Mouse (Mus musculus): Measurements from ENCODE around the gene Qrich2. TPM values are rescaled to one million over a fixed set of nuclear protein-coding genes. Genes with fewer than 3 reads are reported as not detected.
"Not testable (repeated sequence)": the region's sequence is repeated elsewhere in the genome, so short reads cannot be mapped to it uniquely, and the experiment has no call there.

Gene Qrich2
- polyA plus RNA-seq, 1 experiment from 2014 or later = 0.30 TPM

DNA sequence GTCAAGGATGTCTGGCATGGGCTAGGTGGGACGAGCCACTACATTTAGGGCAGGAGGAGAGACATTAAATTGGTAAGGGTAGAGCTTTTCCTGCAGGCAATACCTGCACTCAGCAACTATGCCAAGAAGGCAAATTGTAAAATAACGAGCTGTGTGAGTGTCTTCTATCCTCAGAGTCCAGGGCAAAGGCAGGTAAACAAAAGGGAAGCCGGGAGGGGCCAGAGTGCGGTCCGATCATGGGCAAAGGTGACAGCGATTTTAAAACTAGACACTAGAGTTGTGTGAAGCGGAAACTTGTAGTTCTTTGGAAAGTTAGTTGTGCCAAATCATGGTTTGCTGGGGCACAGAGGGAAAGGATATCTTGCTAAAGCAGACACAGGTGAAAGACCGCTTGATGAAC, 18.2 kb upstream of the Qrich2 start:
- H3K27ac ChIP-seq = no peak overlapping the region
- H3K4me1 ChIP-seq (replicated peaks) = 0 out of 2 replicates have a peak, but pooled peaks cover 8% of the 10 kb centered on the region
- H3K4me2 ChIP-seq (replicated peaks) = no peak overlapping the region
- no peak overlapping the region for H3K4me3 ChIP-seq (replicated peaks)
- H3K9me3 ChIP-seq = no peaks in the 10 kb centered on the region
- no peaks in the 10 kb centered on the region for H3K27me3 ChIP-seq (replicated peaks)
- WGBS = 78% methylated on average over 8 of the region's 8 CpGs
- no peak overlapping the region for H3K9ac ChIP-seq
- no peak for ATAC-seq
- peaks cover 54% of the 10 kb centered on the region for H3K36me3 ChIP-seq

- 0 out of 2 replicates have a peak, but pooled peaks cover 3% of the 10 kb centered on the region for H3K4me1 ChIP-seq (replicated peaks)
- no peak overlapping the region for H3K9ac ChIP-seq
- H3K9me3 ChIP-seq = no peaks in the 10 kb centered on the region
- WGBS = 87% methylated on average over 7 of the region's 7 CpGs
- no peak overlapping the region for H3K4me3 ChIP-seq (replicated peaks)
- H3K36me3 ChIP-seq = peaks cover 63% of the 10 kb centered on the region
- H3K27me3 ChIP-seq (replicated peaks) = no peaks in the 10 kb centered on the region
- no peak for ATAC-seq
- H3K4me2 ChIP-seq (replicated peaks) = no peak overlapping the region
- no peak overlapping the region for H3K27ac ChIP-seq
Measured at GRCm38 (mm10) chr11:116481776-116482175, 15.7 kb upstream of the Qrich2 start.

DNA sequence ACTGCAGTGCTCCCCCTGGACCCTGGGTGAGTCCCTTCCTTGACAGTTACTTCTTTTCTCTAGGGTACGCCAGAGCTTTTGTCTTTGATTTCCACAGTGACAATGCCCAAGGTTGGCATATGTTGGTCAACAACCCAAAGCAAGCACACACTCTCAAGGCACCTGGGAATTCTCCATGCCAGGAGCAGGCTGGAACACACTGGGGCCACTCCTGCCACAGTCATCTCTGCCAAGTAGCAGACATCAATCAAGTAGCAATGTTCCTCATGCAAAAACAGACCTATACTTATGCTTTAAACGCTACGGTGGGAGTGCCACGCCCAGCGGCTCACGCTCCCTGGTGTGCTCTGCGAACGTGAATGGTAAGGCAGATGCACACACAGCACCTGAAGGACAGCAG, 14.9 kb upstream of the Qrich2 start:
- no peak overlapping the region for H3K4me3 ChIP-seq (replicated peaks)
- 0 out of 2 replicates have a peak, but pooled peaks cover 3% of the 10 kb centered on the region for H3K4me1 ChIP-seq (replicated peaks)
- ATAC-seq = no peak
- no peak overlapping the region for H3K9ac ChIP-seq
- no peaks in the 10 kb centered on the region for H3K9me3 ChIP-seq
- H3K4me2 ChIP-seq (replicated peaks) = no peak overlapping the region
- H3K27me3 ChIP-seq (replicated peaks) = no peaks in the 10 kb centered on the region
- WGBS = 92% methylated on average over 8 of the region's 8 CpGs
- H3K36me3 ChIP-seq = peaks cover 70% of the 10 kb centered on the region
- H3K27ac ChIP-seq = no peak overlapping the region

GRCm38 (mm10) chr11:116479832-116480231, 13.8 kb upstream of the Qrich2 start:
- Histone ChIP-seq H3K9ac (no peak overlapping the region), H3K4me1 (replicated peaks) (0 out of 2 replicates have a peak, but pooled peaks cover 3% of the 10 kb centered on the region), H3K4me3 (replicated peaks) (no peak overlapping the region), H3K27ac (no peak overlapping the region), H3K4me2 (replicated peaks) (no peak overlapping the region), H3K27me3 (replicated peaks) (no peaks in the 10 kb centered on the region), H3K36me3 (peaks cover 69% of the 10 kb centered on the region), H3K9me3 (no peaks in the 10 kb centered on the region)
- 55% methylated on average over 8 of the region's 8 CpGs for WGBS
- no peak for ATAC-seq

- Histone ChIP-seq H3K27me3 (replicated peaks) (no peaks in the 10 kb centered on the region), H3K36me3 (peaks cover 66% of the 10 kb centered on the region), H3K27ac (no peak overlapping the region), H3K4me3 (replicated peaks) (no peak overlapping the region), H3K9ac (no peak overlapping the region), H3K4me2 (replicated peaks) (no peak overlapping the region), H3K4me1 (replicated peaks) (no peaks in the 10 kb centered on the region), H3K9me3 (no peaks in the 10 kb centered on the region)
- ATAC-seq = no peak
- WGBS = 80% methylated on average over 7 of the region's 7 CpGs
Measured at GRCm38 (mm10) chr11:116478978-116479377, 12.9 kb upstream of the Qrich2 start.

- no peak overlapping the region for H3K4me3 ChIP-seq (replicated peaks)
- H3K27me3 ChIP-seq (replicated peaks) = no peaks in the 10 kb centered on the region
- no peak overlapping the region for H3K9ac ChIP-seq
- ATAC-seq = no peak
- H3K4me2 ChIP-seq (replicated peaks) = no peak overlapping the region
- H3K36me3 ChIP-seq = peaks cover 67% of the 10 kb centered on the region
- 88% methylated on average over 15 of the region's 15 CpGs for WGBS
- no peaks in the 10 kb centered on the region for H3K4me1 ChIP-seq (replicated peaks)
- H3K27ac ChIP-seq = no peak overlapping the region
- H3K9me3 ChIP-seq = no peaks in the 10 kb centered on the region
Measured at GRCm38 (mm10) chr11:116477160-116477759, 11.2 kb upstream of the Qrich2 start.

- no peak for ATAC-seq
- Histone ChIP-seq H3K4me2 (replicated peaks) (no peak overlapping the region), H3K36me3 (peaks cover 70% of the 10 kb centered on the region), H3K4me1 (replicated peaks) (no peaks in the 10 kb centered on the region), H3K9me3 (no peaks in the 10 kb centered on the region), H3K27ac (no peak overlapping the region), H3K27me3 (replicated peaks) (no peaks in the 10 kb centered on the region), H3K4me3 (replicated peaks) (no peak overlapping the region), H3K9ac (no peak overlapping the region)
- 86% methylated on average over 6 of the region's 6 CpGs for WGBS
Measured at GRCm38 (mm10) chr11:116476696-116477095, 10.7 kb upstream of the Qrich2 start.

GRCm38 (mm10) chr11:116476041-116476440, 10.0 kb upstream of the Qrich2 start:
- no peak for ATAC-seq
- Histone ChIP-seq H3K4me1 (replicated peaks) (no peaks in the 10 kb centered on the region), H3K27ac (no peak overlapping the region), H3K9me3 (no peaks in the 10 kb centered on the region), H3K27me3 (replicated peaks) (no peaks in the 10 kb centered on the region), H3K36me3 (peaks cover 69% of the 10 kb centered on the region), H3K9ac (no peak overlapping the region), H3K4me2 (replicated peaks) (no peak overlapping the region), H3K4me3 (replicated peaks) (no peak overlapping the region)
- 95% methylated on average over 10 of the region's 10 CpGs for WGBS

DNA sequence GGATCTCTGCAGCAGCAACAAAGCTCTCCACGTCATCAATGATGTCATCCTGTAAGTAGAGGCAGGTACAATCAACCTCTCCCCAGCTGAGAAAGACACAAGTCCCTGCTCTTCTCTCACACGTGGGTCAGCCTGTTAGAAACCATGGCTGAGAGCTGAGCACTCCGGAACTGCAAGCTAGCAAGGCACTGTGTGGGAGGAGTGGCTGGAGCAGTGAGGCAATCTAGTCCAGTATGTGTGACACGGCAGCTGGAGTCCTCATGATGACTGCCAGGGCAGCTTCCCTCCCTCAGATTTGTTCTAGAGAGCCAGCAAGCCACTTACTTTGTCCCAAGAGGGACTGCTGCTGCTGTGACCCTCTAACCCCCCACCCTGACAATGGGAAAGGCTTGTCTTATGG, 6.2 kb upstream of the Qrich2 start:
- no peak for ATAC-seq
- 80% methylated on average over 4 of the region's 4 CpGs for WGBS

DNA sequence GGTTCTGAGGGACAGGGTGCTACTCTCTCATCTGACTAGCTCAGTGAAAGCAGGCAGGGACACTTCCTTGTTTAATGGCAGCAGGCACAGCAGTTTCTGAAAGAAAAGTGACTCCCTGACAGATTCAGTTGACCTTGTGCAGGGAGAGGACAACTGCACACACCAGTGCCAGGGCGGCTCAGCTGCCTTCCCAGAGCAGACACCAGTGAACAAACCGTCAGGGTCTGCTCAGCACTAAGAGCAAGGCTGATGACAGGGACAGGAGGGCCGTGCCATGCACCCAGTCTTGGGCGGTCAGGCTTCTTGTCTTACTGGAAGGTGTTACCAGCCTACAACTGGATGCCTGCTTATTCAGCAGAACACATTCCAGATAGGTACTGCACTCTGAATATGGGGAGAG, 4.9 kb upstream of the Qrich2 start:
- Histone ChIP-seq H3K4me2 (replicated peaks) (no peak overlapping the region), H3K4me1 (replicated peaks) (0 out of 2 replicates have a peak, but pooled peaks cover 4% of the 10 kb centered on the region), H3K27me3 (replicated peaks) (no peaks in the 10 kb centered on the region), H3K4me3 (replicated peaks) (no peak overlapping the region), H3K9me3 (no peaks in the 10 kb centered on the region), H3K9ac (no peak overlapping the region), H3K27ac (no peak overlapping the region), H3K36me3 (peaks cover 34% of the 10 kb centered on the region)
- 88% methylated on average over 4 of the region's 4 CpGs for WGBS
- no peak for ATAC-seq

More for the DNA sequence above, 6.2 kb upstream of the Qrich2 start:
- Histone ChIP-seq H3K27ac (no peak overlapping the region), H3K4me2 (replicated peaks) (no peak overlapping the region), H3K9me3 (no peaks in the 10 kb centered on the region), H3K4me1 (replicated peaks) (no peaks in the 10 kb centered on the region), H3K36me3 (peaks cover 47% of the 10 kb centered on the region), H3K4me3 (replicated peaks) (no peak overlapping the region), H3K27me3 (replicated peaks) (no peaks in the 10 kb centered on the region), H3K9ac (no peak overlapping the region)

DNA sequence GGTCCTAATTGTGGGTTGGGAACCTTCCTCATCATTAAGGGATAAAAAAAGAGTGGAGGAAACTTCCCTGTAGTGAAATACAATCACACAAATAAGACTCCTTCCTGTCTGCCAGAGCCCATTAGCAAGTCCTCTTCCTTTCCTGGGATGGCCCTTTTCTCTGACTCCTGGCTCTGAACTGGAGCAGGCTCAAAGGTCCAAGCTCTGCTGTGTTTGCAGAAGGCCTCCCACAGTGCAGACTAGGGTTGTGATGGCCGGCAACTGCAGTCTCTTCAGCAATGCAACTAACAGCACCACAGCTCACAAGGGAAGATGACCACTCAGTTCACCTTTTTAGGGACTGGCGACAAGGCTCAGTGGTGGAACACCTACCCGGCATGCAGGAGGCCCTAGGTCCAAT, 4.2 kb upstream of the Qrich2 start:
- Histone ChIP-seq H3K27ac (no peak overlapping the region), H3K9me3 (no peaks in the 10 kb centered on the region), H3K9ac (no peak overlapping the region), H3K4me1 (replicated peaks) (0 out of 2 replicates have a peak, but pooled peaks cover 4% of the 10 kb centered on the region), H3K4me2 (replicated peaks) (no peak overlapping the region), H3K4me3 (replicated peaks) (no peak overlapping the region), H3K27me3 (replicated peaks) (no peaks in the 10 kb centered on the region), H3K36me3 (peaks cover 30% of the 10 kb centered on the region)
- WGBS = 76% methylated on average over 3 of the region's 3 CpGs
- no peak for ATAC-seq

- H3K27me3 ChIP-seq (replicated peaks); H3K4me2 ChIP-seq (replicated peaks); ATAC-seq; H3K4me1 ChIP-seq (replicated peaks); H3K4me3 ChIP-seq (replicated peaks); H3K9ac ChIP-seq; H3K27ac ChIP-seq; H3K9me3 ChIP-seq: not testable (repeated sequence)
- H3K36me3 ChIP-seq = peaks cover 18% of the 10 kb centered on the region
- 74% methylated on average over 3 of the region's 3 CpGs for WGBS
Measured at GRCm38 (mm10) chr11:116468338-116468737, 2.3 kb upstream of the Qrich2 start.

- no peak overlapping the region for H3K9ac ChIP-seq
- H3K36me3 ChIP-seq = no peaks in the 10 kb centered on the region
- peak; percentile 92 for ATAC-seq
- no peaks in the 10 kb centered on the region for H3K9me3 ChIP-seq
- no peak overlapping the region for H3K4me2 ChIP-seq (replicated peaks)
- no peaks in the 10 kb centered on the region for H3K27me3 ChIP-seq (replicated peaks)
- 4% methylated on average over 2 of the region's 2 CpGs for WGBS
- no peak overlapping the region for H3K4me3 ChIP-seq (replicated peaks)
- H3K4me1 ChIP-seq (replicated peaks) = peaks cover 4% of the 10 kb centered on the region; the same call in 1 of the 2 replicates
- no peak overlapping the region for H3K27ac ChIP-seq
Measured at GRCm38 (mm10) chr11:116463833-116464232, 2.2 kb downstream of the Qrich2 start.

Measured in intestine, embryonic 15.5 days (tissue).